ENCODE assay signal across 14 mouse cellular contexts in genomic region chr19:5716955-5717354, GRCm38 (mm10). TPM values are rescaled to one million over a fixed set of nuclear protein-coding genes. Genes with fewer than 3 reads are reported as not detected.
DNase-seq lines count a peak whose midpoint lies in the region; ATAC-seq and TF ChIP-seq lines count a peak whose summit lies in the region.
"Had no signal": no experiment of that assay in that cellular context is flagged by ENCODE, and none has a peak within 500 bp of the region (broad histone marks: within the 10 kb centered on the region; RNA-seq: fewer than 3 reads in every experiment).

No protein-coding gene starts in this region.

- H3K36me3 ChIP-seq in hindbrain, postnatal 0 days (ENCODE audit: insufficient read depth, low read length): peaks cover 31% of the 10 kb centered on the region
- H3K36me3 ChIP-seq in neural tube, embryonic 15.5 days: peaks cover 53% of the 10 kb centered on the region

- H3K9me3 ChIP-seq in hindbrain, postnatal 0 days (ENCODE audit: low read length): no peaks in the 10 kb centered on the region
- no peaks in the 10 kb centered on the region for H3K9me3 ChIP-seq in neural tube, embryonic 15.5 days (replicated peaks)
- H3K9me3 ChIP-seq: embryonic facial prominence, embryonic 12.5 days; megakaryocyte, embryonic 14.5 days had no signal

- ATAC-seq in hindbrain, postnatal 0 days: 0 out of 2 replicates have a peak, but pooled peaks have one; percentile 6
- ATAC-seq in neural tube, embryonic 15.5 days (ENCODE audit: low FRiP score): 0 out of 2 replicates have a peak, but pooled peaks have one; percentile 10
- no peak for ATAC-seq in CD4-positive, CD25-positive, alpha-beta regulatory T cell, adult 4 months
- ATAC-seq: inflammation-experienced regulatory T-cells, adult 6 months had no signal

- no peak for DNase-seq in gastrocnemius, adult 2 months
- no peak for DNase-seq in gastrocnemius, adult 8-10 months (ENCODE audit: low spot score in 2 of 2)
- DNase-seq in lung, adult 2 months: no peak
- DNase-seq in lung, postnatal 4 days: no peak
- DNase-seq in hindbrain, postnatal 0 days (ENCODE audit: low spot score): peak; percentile 34
- DNase-seq: cerebellum, adult 8-10 months; lung, adult 18-20 months had no signal

- intact Hi-C loops in gastrocnemius, adult 2 months (cut with DNase I): no loop called here

- no peaks in the 10 kb centered on the region for H3K27me3 ChIP-seq in hindbrain, postnatal 0 days (ENCODE audit: insufficient read depth, low read length)
- H3K27me3 ChIP-seq in neural tube, embryonic 15.5 days (replicated peaks): no peaks in the 10 kb centered on the region
- H3K27me3 ChIP-seq: embryonic facial prominence, embryonic 12.5 days; megakaryocyte, embryonic 14.5 days had no signal

- peaks cover 8% of the 10 kb centered on the region for H3K4me1 ChIP-seq in lung, adult 2 months (ENCODE audit: control insufficient read depth, insufficient read depth, low read length)
- peaks cover 10% of the 10 kb centered on the region for H3K4me1 ChIP-seq in hindbrain, postnatal 0 days (ENCODE audit: insufficient read depth, low read length)
- peaks cover 30% of the 10 kb centered on the region for H3K4me1 ChIP-seq in neural tube, embryonic 15.5 days

- TF ChIP-seq POLR2A in lung, adult 2 months (IDR thresholded peaks at IDR 0.05; ENCODE audit: borderline replicate concordance, extremely low read depth, low read depth, low read length): 0 out of 2 replicates have a peak, but pooled peaks have one; percentile 6

- WGBS in lung, adult 2 months: 49% methylated on average over 10 of the region's 10 CpGs
- 36% methylated on average over 10 of the region's 10 CpGs for WGBS in hindbrain, postnatal 0 days
- 62% methylated on average over 10 of the region's 10 CpGs for WGBS in neural tube, embryonic 15.5 days

- H3K9ac ChIP-seq in hindbrain, postnatal 0 days (replicated peaks; ENCODE audit: low read length): 0 out of 2 replicates have a peak overlapping the region, but pooled peaks have one; percentile 2
- H3K9ac ChIP-seq in neural tube, embryonic 15.5 days (replicated peaks): no peak overlapping the region
- H3K9ac ChIP-seq: embryonic facial prominence, embryonic 12.5 days had no signal

- peak overlapping the region; percentile 53 for H3K4me2 ChIP-seq in hindbrain, postnatal 0 days (ENCODE audit: low read depth, low read length)
- H3K4me2 ChIP-seq in neural tube, embryonic 15.5 days: no peak overlapping the region

- H3K4me3 ChIP-seq in gastrocnemius, adult 2 months: no peak overlapping the region
- no peak overlapping the region for H3K4me3 ChIP-seq in lung, adult 2 months (replicated peaks; ENCODE audit: extremely low read depth, low read depth, low read length)
- peak overlapping the region; percentile 41; the same call in 1 of the 2 replicates for H3K4me3 ChIP-seq in hindbrain, postnatal 0 days (ENCODE audit: low read length)
- no peak overlapping the region for H3K4me3 ChIP-seq in neural tube, embryonic 15.5 days (replicated peaks)
- H3K4me3 ChIP-seq: embryonic facial prominence, embryonic 12.5 days; megakaryocyte, embryonic 14.5 days had no signal

- TF ChIP-seq CTCF in gastrocnemius, adult 2 months (IDR thresholded peaks at IDR 0.05): no peak
- no peak for TF ChIP-seq CTCF in lung, adult 2 months (IDR thresholded peaks at IDR 0.05; ENCODE audit: insufficient read depth, low read length)
- TF ChIP-seq CTCF in hindbrain, postnatal 0 days (IDR thresholded peaks at IDR 0.05; ENCODE audit: low read depth): no peak

- H3K27ac ChIP-seq in gastrocnemius, adult 2 months: peak overlapping the region; percentile 84
- peak overlapping the region; percentile 72 for H3K27ac ChIP-seq in hindbrain, postnatal 0 days
- H3K27ac ChIP-seq in neural tube, embryonic 15.5 days (replicated peaks): no peak overlapping the region
- H3K27ac ChIP-seq: embryonic facial prominence, embryonic 12.5 days had no signal

RNA-seq across cellular contexts. Expression of gene Ehbp1l1, which starts 9.2 kb away (rescaled TPM):
- 100 to 1,000 TPM; 218 to 220 TPM for total RNA-seq in gastrocnemius, adult 2 months (2021)
- total RNA-seq in gastrocnemius, adult 8-10 months (2022): 100 to 1,000 TPM; 195 to 259 (median 242) TPM
- 64.4 and 73.8 TPM in 2 replicates for polyA plus RNA-seq in lung, adult 2 months (2012; rRNA removed)
- total RNA-seq in hindbrain, postnatal 0 days (2014; rRNA removed): 16.6 and 19.7 TPM in 2 replicates
- polyA plus RNA-seq in hindbrain, postnatal 0 days (2015; fragmentation: Nextera tagmentation; extraction: Ambion mirVana): 40.0 and 43.0 TPM in 2 replicates
- 15.9 and 18.6 TPM in 2 replicates for polyA plus RNA-seq in neural tube, embryonic 15.5 days (2015; fragmentation: Nextera tagmentation; extraction: Ambion mirVana)
- polyA plus RNA-seq in CD4-positive, CD25-positive, alpha-beta regulatory T cell, adult 4 months (2017; shearing (Covaris generic)): 10 to 100 TPM; 14.4 to 20.7 TPM

RNA-seq across cellular contexts. Expression of gene Fam89b, which starts 12.5 kb away (rescaled TPM):
- 10 to 100 TPM; 22.2 to 22.6 TPM for total RNA-seq in gastrocnemius, adult 2 months (2021)
- total RNA-seq in gastrocnemius, adult 8-10 months (2022): 10 to 100 TPM; 17.0 to 18.5 (median 18.2) TPM
- 231 and 234 TPM in 2 replicates for polyA plus RNA-seq in lung, adult 2 months (2012; rRNA removed)
- total RNA-seq in hindbrain, postnatal 0 days (2014; rRNA removed): 177 and 188 TPM in 2 replicates
- polyA plus RNA-seq in hindbrain, postnatal 0 days (2015; fragmentation: Nextera tagmentation; extraction: Ambion mirVana): 131 and 140 TPM in 2 replicates
- polyA plus RNA-seq in neural tube, embryonic 15.5 days (2015; fragmentation: Nextera tagmentation; extraction: Ambion mirVana): 122 and 138 TPM in 2 replicates
- polyA plus RNA-seq in CD4-positive, CD25-positive, alpha-beta regulatory T cell, adult 4 months (2017; shearing (Covaris generic)): 10 to 100 TPM; 43.5 to 55.3 TPM

RNA-seq across cellular contexts. Expression of gene Kcnk7, which starts 12.8 kb away (rescaled TPM):
- not detected for total RNA-seq in gastrocnemius, adult 2 months (2021)
- total RNA-seq in gastrocnemius, adult 8-10 months (2022): not detected
- 2.0 and 4.6 TPM in 2 replicates for polyA plus RNA-seq in lung, adult 2 months (2012; rRNA removed)
- total RNA-seq in hindbrain, postnatal 0 days (2014; rRNA removed): not detected in 2 replicates
- 0.19 and 0.61 TPM in 2 replicates for polyA plus RNA-seq in hindbrain, postnatal 0 days (2015; fragmentation: Nextera tagmentation; extraction: Ambion mirVana)
- polyA plus RNA-seq in neural tube, embryonic 15.5 days (2015; fragmentation: Nextera tagmentation; extraction: Ambion mirVana): 0.35 and 0.45 TPM in 2 replicates
- 1 to 10 TPM; 1.9 to 2.4 TPM for polyA plus RNA-seq in CD4-positive, CD25-positive, alpha-beta regulatory T cell, adult 4 months (2017; shearing (Covaris generic))
- total RNA-seq: left cerebral cortex, postnatal 14 days had no signal
- polyA plus RNA-seq: heart, embryonic 11.5 days had no signal

RNA-seq across cellular contexts. Expression of gene Ltbp3, which starts 23.7 kb away (rescaled TPM):
- total RNA-seq in gastrocnemius, adult 2 months (2021): 10 to 100 TPM; 32.4 to 44.6 TPM
- total RNA-seq in gastrocnemius, adult 8-10 months (2022): 10 to 100 TPM; 32.6 to 42.8 (median 39.2) TPM
- polyA plus RNA-seq in lung, adult 2 months (2012; rRNA removed): 236 and 238 TPM in 2 replicates
- total RNA-seq in hindbrain, postnatal 0 days (2014; rRNA removed): 43.0 and 50.2 TPM in 2 replicates
- polyA plus RNA-seq in hindbrain, postnatal 0 days (2015; fragmentation: Nextera tagmentation; extraction: Ambion mirVana): 14.0 and 14.4 TPM in 2 replicates
- polyA plus RNA-seq in neural tube, embryonic 15.5 days (2015; fragmentation: Nextera tagmentation; extraction: Ambion mirVana): 15.6 and 19.1 TPM in 2 replicates
- not detected for polyA plus RNA-seq in CD4-positive, CD25-positive, alpha-beta regulatory T cell, adult 4 months (2017; shearing (Covaris generic))

RNA-seq across cellular contexts. Expression of gene Pcnx3, which starts 28.2 kb away (rescaled TPM):
- total RNA-seq in gastrocnemius, adult 2 months (2021): 10 to 100 TPM; 12.6 to 14.0 TPM
- total RNA-seq in gastrocnemius, adult 8-10 months (2022): 10 to 100 TPM; 11.8 to 15.2 (median 13.7) TPM
- 156 and 166 TPM in 2 replicates for polyA plus RNA-seq in lung, adult 2 months (2012; rRNA removed)
- total RNA-seq in hindbrain, postnatal 0 days (2014; rRNA removed): 75.1 and 97.0 TPM in 2 replicates
- 16.8 and 17.2 TPM in 2 replicates for polyA plus RNA-seq in hindbrain, postnatal 0 days (2015; fragmentation: Nextera tagmentation; extraction: Ambion mirVana)
- polyA plus RNA-seq in neural tube, embryonic 15.5 days (2015; fragmentation: Nextera tagmentation; extraction: Ambion mirVana): 21.0 and 23.4 TPM in 2 replicates
- 10 to 100 TPM; 21.6 to 23.9 TPM for polyA plus RNA-seq in CD4-positive, CD25-positive, alpha-beta regulatory T cell, adult 4 months (2017; shearing (Covaris generic))
